Mouse (Mus musculus) Patski (cell line): Measurements from ENCODE around the gene Prom1. TPM values are rescaled to one million over a fixed set of nuclear protein-coding genes. Genes with fewer than 3 reads are reported as not detected.

ENCODE experiments used
- ATAC-seq: fragments of 100-300 bp; one replicate; pipeline ENCODE4 v1.8.0; 2021
- CTCF ChIA-PET: fragments of 350-600 bp; sonication (Branson Sonifier 250); formaldehyde crosslinking; loops from one replicate; lab custom pipeline; 2022; ENCODE audit warnings: inconsistent platforms; lab: Charles Lee
- POLR2A ChIA-PET: fragments of 350-600 bp; sonication (Branson Sonifier 250); formaldehyde crosslinking; loops from one replicate; lab custom pipeline; 2022; ENCODE audit warnings: antibody characterized with exemption, inconsistent platforms; lab: Charles Lee
- DNase-seq: peaks from one replicate; pipeline ENCODE4 v3.0.0-alpha.2; 2011; ENCODE audit warnings: low read depth, low spot score
- H3K27me3 ChIP-seq: fragments of 371-371 bp; one replicate; pipeline ENCODE4 v1.5.1; 2021
- CTCF ChIP-seq: fragments of 100-300 bp; IDR thresholded peaks from one replicate; pipeline ENCODE4 v1.5.1; 2021
- in situ Hi-C: fragments of 300-500 bp; cut with MboI; formaldehyde crosslinking; loops from 3 replicates; pipeline ENCODE4 v1.11.1; 2018; ENCODE audit warnings: low pct_unique_long_range_greater_than_20kb, mixed read lengths
- polyA plus RNA-seq: library from polyadenylated mRNA; unstranded; gene quantifications from one replicate; pipeline ENCODE4 v1.2.3, GENCODE M21; 2021

The Prom1 gene
- polyA plus RNA-seq, 1 experiment from 2014 or later: 120 TPM

GRCm38 (mm10) chr5:44087034-44087433, 14.8 kb downstream of the Prom1 start:
- POLR2A ChIA-PET: no interaction called here
- TF ChIP-seq CTCF: no peak
- in situ Hi-C loops: no loop called here
- CTCF ChIA-PET: interaction anchor here (1.3 kb wide), 1 partner anchor 30 kb away, joined by 3 read pairs; no protein-coding TSS in a partner anchor
- no peaks in the 10 kb centered on the region for H3K27me3 ChIP-seq
- DNase-seq (no peak), ATAC-seq (no peak)

GRCm38 (mm10) chr5:44085871-44086270, 16.0 kb downstream of the Prom1 start:
- no peak for DNase-seq
- CTCF ChIA-PET: interaction anchor here (1.1 kb wide), 1 partner anchor 12 kb away, joined by 3 read pairs; no protein-coding TSS in a partner anchor
- no peak for TF ChIP-seq CTCF
- no peaks in the 10 kb centered on the region for H3K27me3 ChIP-seq
- in situ Hi-C loops: no loop called here
- POLR2A ChIA-PET: interaction anchor here (0.6 kb wide), 1 partner anchor 34 kb away, joined by 5 read pairs; no protein-coding TSS in a partner anchor
- ATAC-seq: no peak

- in situ Hi-C loops: no loop called here
- H3K27me3 ChIP-seq: no peaks in the 10 kb centered on the region
- ATAC-seq: no peak
- CTCF ChIA-PET: interaction anchor here (0.9 kb wide), 1 partner anchor 9 kb away, joined by 3 read pairs; no protein-coding TSS in a partner anchor
- POLR2A ChIA-PET: no interaction called here
- no peak for TF ChIP-seq CTCF
- DNase-seq: no peak
Observed at GRCm38 (mm10) chr5:44081108-44081507, 20.7 kb downstream of the Prom1 start.

- POLR2A ChIA-PET: interaction anchor here (0.6 kb wide), 1 partner anchor 1913 kb away, joined by 3 read pairs; no protein-coding TSS in a partner anchor
- no peaks in the 10 kb centered on the region for H3K27me3 ChIP-seq
- in situ Hi-C loops: no loop called here
- no peak for TF ChIP-seq CTCF
- no peak for DNase-seq
- no peak for ATAC-seq
- CTCF ChIA-PET: interaction anchor here (0.7 to 0.9 kb wide), 2 partner anchors 9 to 19 kb away, joined by 3 read pairs; no protein-coding TSS in a partner anchor
Observed at GRCm38 (mm10) chr5:44080276-44081054, 21.4 kb downstream of the Prom1 start.

- no peak for TF ChIP-seq CTCF
- H3K27me3 ChIP-seq: no peaks in the 10 kb centered on the region
- ChIA-PET CTCF (interaction anchor here (0.9 to 1.4 kb wide), 3 partner anchors 22 to 76 kb away, joined by 3 read pairs; no protein-coding TSS in a partner anchor), POLR2A (no interaction called here)
- ATAC-seq (no peak), DNase-seq (no peak)
- in situ Hi-C loops: no loop called here
Observed at GRCm38 (mm10) chr5:44075432-44075831, 26.4 kb downstream of the Prom1 start.

GRCm38 (mm10) chr5:44073634-44074033, 28.2 kb downstream of the Prom1 start:
- H3K27me3 ChIP-seq: no peaks in the 10 kb centered on the region
- ChIA-PET CTCF (interaction anchor here (1.1 to 1.2 kb wide), 2 partner anchors 9 to 12 kb away, joined by 3 read pairs; no protein-coding TSS in a partner anchor), POLR2A (no interaction called here)
- ATAC-seq (no peak), DNase-seq (no peak)
- in situ Hi-C loops: loop anchor here (25.0 kb wide), 1 partner anchor 1364 kb away; no protein-coding TSS in a partner anchor
- no peak for TF ChIP-seq CTCF

- ChIA-PET CTCF (interaction anchor here (0.8 to 1.1 kb wide), 2 partner anchors 49 to 82 kb away, joined by 3 read pairs; no protein-coding TSS in a partner anchor), POLR2A (no interaction called here)
- no peak for DNase-seq
- no peak for TF ChIP-seq CTCF
- in situ Hi-C loops: loop anchor here (25.0 kb wide), 1 partner anchor 1367 kb away; no protein-coding TSS in a partner anchor
- ATAC-seq: no peak
- no peaks in the 10 kb centered on the region for H3K27me3 ChIP-seq
Observed at GRCm38 (mm10) chr5:44070529-44071133, 31.2 kb downstream of the Prom1 start.

GRCm38 (mm10) chr5:44058258-44058657, 43.6 kb downstream of the Prom1 start:
- DNase-seq: no peak
- H3K27me3 ChIP-seq: no peaks in the 10 kb centered on the region
- CTCF ChIA-PET: interaction anchor here (1.0 kb wide), 1 partner anchor 12 kb away, joined by 3 read pairs; no protein-coding TSS in a partner anchor
- in situ Hi-C loops: loop anchor here (25.0 kb wide), 1 partner anchor 1379 kb away; no protein-coding TSS in a partner anchor
- no peak for TF ChIP-seq CTCF
- POLR2A ChIA-PET: no interaction called here
- no peak for ATAC-seq

GRCm38 (mm10) chr5:44050213-44050612, 51.6 kb downstream of the Prom1 start:
- ChIA-PET POLR2A (no interaction called here), CTCF (interaction anchor here (0.9 to 1.3 kb wide), 3 partner anchors 119 to 218 kb away, joined by 3 to 4 read pairs (median 4); no protein-coding TSS in a partner anchor)
- no peaks in the 10 kb centered on the region for H3K27me3 ChIP-seq
- in situ Hi-C loops: loop anchor here (5.0 to 25.0 kb wide), 2 partner anchors 222 to 1387 kb away; no protein-coding TSS in a partner anchor
- no peak for TF ChIP-seq CTCF
- no peak for DNase-seq
- no peak for ATAC-seq

- no peak for TF ChIP-seq CTCF
- ATAC-seq: no peak
- no peaks in the 10 kb centered on the region for H3K27me3 ChIP-seq
- DNase-seq: no peak
- in situ Hi-C loops: no loop called here
- ChIA-PET CTCF (interaction anchor here (1.0 to 1.6 kb wide), 3 partner anchors 12 to 219 kb away, joined by 3 to 4 read pairs (median 3); no protein-coding TSS in a partner anchor), POLR2A (no interaction called here)
Observed at GRCm38 (mm10) chr5:44049395-44049976, 52.3 kb downstream of the Prom1 start.
